Mouse (Mus musculus) kidney, embryonic 15.5 days (tissue): ENCODE data around the gene Zfp593. TPM values are rescaled to one million over a fixed set of nuclear protein-coding genes. Genes with fewer than 3 reads are reported as not detected.

Experiments
- ATAC-seq: fragments of 200-750 bp; cut with Nextera tagmentation; replicated peaks from 2 replicates; pipeline ENCODE4 v1.8.0; 2017; ENCODE audit warnings: moderate TSS enrichment; ENCODE audit not compliant: low FRiP score
- H3K27ac ChIP-seq: fragments of 300-500 bp; sonication (generic); 2 replicates; pipeline ENCODE4 v1.5.1; 2015; ENCODE audit warnings: mild to moderate bottlenecking, inconsistent platforms
- H3K27me3 ChIP-seq: fragments of 300-500 bp; sonication (generic); 2 replicates; pipeline ENCODE4 v1.6.1; 2015; ENCODE audit warnings: inconsistent platforms
- H3K36me3 ChIP-seq: fragments of 300-500 bp; sonication (generic); 2 replicates; pipeline ENCODE4 v1.6.1; 2015; ENCODE audit warnings: inconsistent platforms
- H3K4me1 ChIP-seq: fragments of 300-500 bp; sonication (generic); 2 replicates; pipeline ENCODE4 v1.6.1; 2015; ENCODE audit warnings: inconsistent platforms
- H3K4me2 ChIP-seq: fragments of 300-500 bp; sonication (generic); 2 replicates; pipeline ENCODE4 v1.6.1; 2015; ENCODE audit warnings: moderate library complexity, mild to moderate bottlenecking, inconsistent platforms
- H3K4me3 ChIP-seq: fragments of 300-500 bp; sonication (generic); replicated peaks from 2 replicates; pipeline ENCODE4 v1.5.1; 2015; ENCODE audit warnings: mild to moderate bottlenecking, inconsistent platforms
- H3K9ac ChIP-seq: fragments of 300-500 bp; sonication (generic); 2 replicates; pipeline ENCODE4 v1.6.1; 2015; ENCODE audit warnings: mild to moderate bottlenecking, inconsistent platforms
- H3K9me3 ChIP-seq: fragments of 300-500 bp; sonication (generic); replicated peaks from 2 replicates; pipeline ENCODE4 v1.6.1; 2016; ENCODE audit warnings: inconsistent platforms
- WGBS: fragments of 180-500 bp; shearing (Covaris S2); methylation state at CpG from one replicate; pipeline ENCODE4 v1.1.7; 2015; ENCODE audit warnings: mixed read lengths; 5-methylcytosine and 5-hydroxymethylcytosine counted together
- polyA plus RNA-seq: library from polyadenylated mRNA; unstranded; fragments of >200 nt; fragmentation: Nextera tagmentation; extraction: Ambion mirVana; gene quantifications from 2 replicates; pipeline ENCODE4 v1.2.1, GENCODE M21; 2015

Gene Zfp593
- polyA plus RNA-seq, 1 experiment from 2014 or later = 15.8 TPM

DNA sequence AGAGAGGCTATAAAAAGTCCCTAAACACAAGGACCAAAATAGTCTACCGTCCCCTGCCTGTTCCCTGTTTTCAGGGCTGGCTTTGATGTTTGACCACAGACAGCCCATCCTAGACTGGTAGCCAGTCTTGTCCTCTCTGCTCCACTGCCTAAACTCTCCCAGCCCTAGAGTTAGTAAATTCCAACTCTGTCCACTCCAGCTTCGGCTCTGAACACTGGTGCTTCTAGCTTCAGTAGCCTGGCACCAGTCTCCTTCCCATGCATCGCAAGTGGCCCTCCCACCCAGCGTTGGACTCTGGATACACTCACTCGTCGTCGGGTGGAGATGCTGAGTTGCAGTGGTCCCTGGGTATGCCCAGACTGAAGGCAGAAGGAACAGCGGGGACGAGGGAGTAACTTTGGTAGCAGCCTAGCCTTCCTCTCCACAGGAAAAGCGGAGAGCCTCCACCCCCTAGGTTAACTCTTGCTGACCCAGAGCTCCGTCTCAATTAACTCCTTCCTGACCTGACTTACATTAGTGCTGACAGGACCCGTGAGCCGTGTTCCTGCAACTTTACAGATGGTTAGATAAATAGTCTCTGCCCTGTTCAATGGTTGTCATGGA lies 8.4 kb upstream of the Zfp593 start, which contains the start of gene Grrp1:
Gene Grrp1 (minus strand): TSS at position 385 of the 603 bp plus-strand sequence.
- Histone ChIP-seq H3K27ac (peak within 1 kb of the TSS; percentile 61), H3K36me3 (no peaks in the 10 kb centered on the region), H3K27me3 (peaks cover 64% of the 10 kb centered on the region), H3K9me3 (no peaks in the 10 kb centered on the region), H3K4me3 (peak within 1 kb of the TSS; percentile 47), H3K4me2 (peak within 1 kb of the TSS; percentile 86), H3K4me1 (peaks cover 91% of the 10 kb centered on the region), H3K9ac (peak within 1 kb of the TSS; percentile 30)
- no peak for ATAC-seq
- 2% methylated on average over 13 of the region's 13 CpGs for WGBS

DNA sequence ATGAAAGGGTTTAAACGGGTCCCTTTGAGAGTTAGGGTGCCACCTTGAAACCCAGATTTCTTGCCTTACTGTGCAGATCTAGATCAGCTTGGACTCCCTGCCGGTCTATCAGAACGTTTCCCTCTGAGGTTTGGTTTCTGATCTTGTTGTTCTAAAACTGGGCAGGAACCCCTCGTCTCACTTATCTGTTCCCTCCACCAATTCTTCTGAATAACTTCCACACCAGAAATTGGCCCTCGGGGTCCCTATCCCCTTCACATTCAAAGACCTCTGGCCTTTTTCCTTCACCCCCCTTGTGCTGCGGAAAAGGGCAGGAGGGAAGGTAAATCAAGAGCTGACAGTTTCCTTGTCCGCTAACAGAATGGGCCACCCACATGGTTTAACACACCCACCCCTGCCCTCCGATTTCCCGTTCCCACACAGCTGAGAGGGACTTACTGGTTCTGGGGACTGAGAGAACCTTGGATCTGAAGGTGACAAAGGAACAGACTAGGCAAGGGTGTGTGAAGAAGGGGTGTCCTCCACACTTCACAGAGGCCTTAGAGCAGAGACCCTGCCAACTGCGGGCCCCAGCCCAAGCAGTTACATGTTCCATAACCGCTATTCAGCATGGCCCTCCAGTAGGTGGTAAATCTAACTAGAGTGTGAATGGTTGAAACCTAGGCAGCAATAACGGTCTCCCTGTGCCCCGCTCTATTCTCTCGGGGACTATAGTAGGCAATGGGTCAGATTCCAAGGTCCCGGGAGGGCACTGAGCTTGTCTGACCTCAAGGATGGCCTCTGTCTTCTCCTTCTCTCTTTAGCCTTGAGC lies 7.7 kb upstream of the Zfp593 start:
- Histone ChIP-seq H3K36me3 (no peaks in the 10 kb centered on the region), H3K4me1 (peaks cover 87% of the 10 kb centered on the region), H3K4me2 (peak overlapping the region; percentile 86), H3K27ac (peak overlapping the region; percentile 61), H3K9me3 (no peaks in the 10 kb centered on the region), H3K27me3 (peaks cover 71% of the 10 kb centered on the region), H3K9ac (peak overlapping the region; percentile 30), H3K4me3 (peak overlapping the region; percentile 47)
- no peak for ATAC-seq
- 9% methylated on average over 15 of the region's 15 CpGs for WGBS

DNA sequence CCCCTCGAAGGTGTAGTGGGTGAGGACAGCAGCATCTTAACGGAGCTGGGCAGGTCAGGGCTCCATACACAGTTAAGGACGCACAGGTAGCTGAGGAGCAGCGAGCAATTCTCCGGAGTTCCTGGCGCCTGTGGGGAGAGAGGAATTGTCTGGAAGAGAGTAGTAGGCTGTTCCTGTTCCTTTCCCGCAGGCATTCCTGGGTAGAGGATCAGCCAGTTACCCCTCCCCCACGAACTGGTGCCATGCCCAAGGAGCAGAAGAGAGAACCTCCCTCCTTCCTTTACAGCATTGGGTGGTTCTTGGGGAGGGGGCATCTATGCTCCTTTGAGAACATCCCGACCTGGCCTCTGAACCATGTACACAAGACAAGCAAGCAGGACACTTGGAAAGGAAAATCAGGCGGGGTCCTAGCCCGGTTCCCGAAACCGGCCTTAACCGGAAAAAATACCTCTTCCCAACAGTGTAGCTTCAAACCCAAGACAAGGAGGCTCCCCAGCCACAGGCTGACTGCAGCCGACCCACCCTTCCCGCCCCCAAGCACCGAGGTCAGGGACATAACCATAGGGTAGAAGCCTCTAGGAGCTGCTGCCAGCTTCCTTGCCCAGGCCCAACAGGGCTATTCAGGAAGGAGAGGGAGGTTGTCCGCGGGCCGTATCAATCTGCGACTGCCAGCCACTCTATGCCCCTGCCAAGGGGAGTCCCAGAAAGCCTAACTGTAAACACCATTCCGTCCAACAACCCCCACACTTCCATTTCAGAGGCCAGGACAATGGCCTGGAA lies 6.9 kb upstream of the Zfp593 start:
- Histone ChIP-seq H3K27ac (peak overlapping the region; percentile 61), H3K4me2 (peak overlapping the region; percentile 86)

DNA sequence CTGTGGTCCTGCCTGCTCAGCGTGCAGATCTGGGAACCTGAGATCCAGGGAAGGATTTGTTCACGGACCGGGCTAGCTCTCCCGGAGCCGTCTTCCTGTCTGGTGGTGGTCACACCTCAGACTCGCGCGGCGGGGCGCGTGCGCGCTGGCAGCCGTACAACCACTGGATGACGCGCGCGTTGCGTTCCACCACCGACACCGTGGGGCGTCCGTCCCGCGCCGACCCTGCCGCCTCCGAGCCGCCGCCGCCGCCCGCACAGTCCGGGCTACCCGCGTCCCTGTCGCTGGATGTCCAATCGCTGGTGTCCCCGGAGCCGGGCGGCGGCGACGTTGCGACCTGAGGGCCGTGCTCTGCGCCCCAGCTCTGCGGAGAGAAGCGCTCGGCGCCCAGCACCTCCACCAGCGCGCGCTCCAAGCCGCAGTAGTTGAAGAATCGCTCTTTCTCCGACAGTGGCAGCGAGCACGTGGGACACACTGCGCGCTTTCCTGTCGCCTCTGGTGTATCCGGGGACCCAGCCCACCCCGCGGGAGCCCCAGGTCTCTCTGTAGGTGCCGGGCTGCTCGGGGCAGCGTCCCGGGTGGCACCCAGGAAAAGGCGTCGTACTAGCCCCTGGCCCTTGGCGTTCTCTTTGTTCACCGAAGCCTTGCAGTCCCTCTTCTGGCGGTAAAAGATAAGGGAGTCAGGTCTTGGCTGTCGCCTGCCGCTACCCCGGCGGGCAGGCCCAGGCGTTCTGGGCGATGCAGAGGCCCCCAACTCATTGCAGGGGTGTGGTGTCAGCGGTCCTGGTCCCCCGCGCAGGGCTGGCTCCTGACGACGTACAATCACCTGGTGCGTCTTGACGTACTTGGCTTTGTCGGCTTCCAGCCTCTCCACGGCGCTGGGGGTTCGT lies 6.1 kb upstream of the Zfp593 start:
- Histone ChIP-seq H3K27me3 (peaks cover 87% of the 10 kb centered on the region), H3K4me2 (peak overlapping the region; percentile 86)
- no peak for ATAC-seq

More for the DNA sequence above, 6.9 kb upstream of the Zfp593 start:
- peak overlapping the region; percentile 47 for H3K4me3 ChIP-seq
- 11% methylated on average over 22 of the region's 22 CpGs for WGBS
- no peak for ATAC-seq
- no peaks in the 10 kb centered on the region for H3K9me3 ChIP-seq
- H3K27me3 ChIP-seq = peaks cover 79% of the 10 kb centered on the region
- 0 out of 2 replicates have a peak overlapping the region, but pooled peaks have one; percentile 51 for H3K9ac ChIP-seq
- no peaks in the 10 kb centered on the region for H3K36me3 ChIP-seq
- peaks cover 79% of the 10 kb centered on the region for H3K4me1 ChIP-seq

DNA sequence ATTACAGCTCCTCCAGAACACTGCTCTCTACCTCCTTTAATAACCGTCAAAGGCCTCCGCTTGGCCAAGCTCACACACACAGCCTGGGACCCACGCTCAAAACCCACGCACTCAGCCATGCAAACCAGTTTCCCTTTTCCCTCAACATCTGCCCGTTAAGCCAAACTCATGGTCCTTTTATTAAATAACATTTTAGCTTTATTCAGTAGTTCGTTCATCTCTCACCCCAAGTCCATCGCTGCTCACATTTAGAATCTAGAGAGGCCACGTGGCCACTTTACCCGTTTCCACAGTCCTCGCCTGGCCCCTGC lies 5.5 kb upstream of the Zfp593 start:
- H3K36me3 ChIP-seq = no peaks in the 10 kb centered on the region
- H3K4me3 ChIP-seq = peak overlapping the region; percentile 47
- H3K4me2 ChIP-seq = peak overlapping the region; percentile 86
- WGBS = 11% methylated on average over 10 of the region's 10 CpGs
- ATAC-seq = no peak
- no peaks in the 10 kb centered on the region for H3K9me3 ChIP-seq
- peaks cover 91% of the 10 kb centered on the region for H3K27me3 ChIP-seq
- peak overlapping the region; percentile 51 for H3K9ac ChIP-seq
- no peak overlapping the region for H3K27ac ChIP-seq
- peaks cover 70% of the 10 kb centered on the region for H3K4me1 ChIP-seq

More for the DNA sequence above, 6.1 kb upstream of the Zfp593 start:
- Histone ChIP-seq H3K27ac (no peak overlapping the region), H3K9ac (peak overlapping the region; percentile 51), H3K4me1 (peaks cover 71% of the 10 kb centered on the region), H3K9me3 (no peaks in the 10 kb centered on the region), H3K4me3 (peak overlapping the region; percentile 47), H3K36me3 (no peaks in the 10 kb centered on the region)
- under 1% methylated on average over 90 of the region's 91 CpGs for WGBS

DNA sequence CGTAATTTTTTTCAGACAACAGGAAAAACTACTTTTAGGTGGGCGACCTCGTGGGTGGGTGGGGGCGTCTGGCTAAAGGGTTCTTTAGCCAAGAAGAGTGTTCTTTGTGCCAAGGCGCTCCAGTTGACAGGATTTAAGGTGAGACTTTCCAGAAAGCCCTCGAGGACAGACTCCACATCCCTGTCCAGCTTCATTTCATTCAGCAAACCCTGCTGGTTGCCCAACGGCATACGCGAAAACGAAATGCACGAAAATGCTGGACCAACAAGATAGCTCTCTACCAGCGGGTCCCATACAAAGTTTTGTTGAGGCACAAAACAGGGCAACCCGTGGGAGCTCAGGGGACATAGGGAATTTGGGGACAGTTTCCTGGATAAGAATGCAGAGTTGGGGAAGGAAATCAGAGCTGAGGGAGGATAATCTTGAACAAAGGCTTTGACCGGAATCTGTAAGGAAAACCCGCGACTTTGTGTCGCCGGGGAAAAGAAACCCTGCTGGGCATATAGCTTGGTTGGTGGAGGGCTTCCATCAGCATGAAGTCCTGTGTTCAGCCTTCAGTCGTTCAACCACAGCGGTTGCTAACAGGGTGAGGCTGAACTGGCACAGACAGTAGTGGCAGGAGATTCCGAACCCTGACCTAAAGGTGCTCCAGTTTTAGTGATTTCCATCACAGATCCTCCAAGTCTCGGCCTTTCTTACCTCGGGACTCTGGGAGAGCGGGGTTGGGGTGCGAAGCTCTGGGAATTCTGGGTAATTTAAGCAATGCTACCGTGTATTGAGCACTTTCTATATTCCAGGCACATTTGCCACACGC lies 4.9 kb upstream of the Zfp593 start:
- no peaks in the 10 kb centered on the region for H3K36me3 ChIP-seq
- no peak for ATAC-seq
- H3K4me1 ChIP-seq = peaks cover 70% of the 10 kb centered on the region
- peak overlapping the region; percentile 86 for H3K4me2 ChIP-seq
- H3K9ac ChIP-seq = no peak overlapping the region
- H3K9me3 ChIP-seq = no peaks in the 10 kb centered on the region
- H3K27ac ChIP-seq = no peak overlapping the region
- peaks cover 91% of the 10 kb centered on the region for H3K27me3 ChIP-seq
- 13% methylated on average over 27 of the region's 27 CpGs for WGBS
- peak overlapping the region; percentile 47 for H3K4me3 ChIP-seq

DNA sequence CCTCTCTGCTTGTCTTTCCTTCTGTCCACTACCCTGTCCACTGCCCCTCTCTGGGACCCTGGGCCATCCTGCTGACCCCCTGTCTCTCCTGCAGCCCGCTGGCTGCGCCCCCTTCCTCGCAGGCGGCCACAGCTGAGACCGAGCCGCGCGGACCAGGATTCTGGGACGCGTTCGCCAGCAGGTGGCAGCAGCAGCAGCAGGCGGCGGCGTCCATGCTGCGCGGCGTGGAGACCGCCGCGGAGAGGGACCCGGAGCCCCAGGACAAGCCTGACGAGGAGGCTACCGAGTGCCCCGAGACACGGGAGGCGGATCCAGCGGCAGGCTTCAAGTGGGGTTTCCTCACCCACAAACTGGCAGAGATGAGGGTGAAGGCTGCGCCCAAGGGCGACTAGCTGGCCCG lies 4.3 kb upstream of the Zfp593 start:
- 1% methylated on average over 30 of the region's 30 CpGs for WGBS
- Histone ChIP-seq H3K4me1 (peaks cover 67% of the 10 kb centered on the region), H3K27me3 (peaks cover 85% of the 10 kb centered on the region), H3K27ac (no peak overlapping the region), H3K4me2 (peak overlapping the region; percentile 86), H3K36me3 (no peaks in the 10 kb centered on the region), H3K9ac (no peak overlapping the region), H3K4me3 (peak overlapping the region; percentile 47), H3K9me3 (no peaks in the 10 kb centered on the region)
- ATAC-seq = peak; percentile 25; the same call in 1 of the 2 replicates

DNA sequence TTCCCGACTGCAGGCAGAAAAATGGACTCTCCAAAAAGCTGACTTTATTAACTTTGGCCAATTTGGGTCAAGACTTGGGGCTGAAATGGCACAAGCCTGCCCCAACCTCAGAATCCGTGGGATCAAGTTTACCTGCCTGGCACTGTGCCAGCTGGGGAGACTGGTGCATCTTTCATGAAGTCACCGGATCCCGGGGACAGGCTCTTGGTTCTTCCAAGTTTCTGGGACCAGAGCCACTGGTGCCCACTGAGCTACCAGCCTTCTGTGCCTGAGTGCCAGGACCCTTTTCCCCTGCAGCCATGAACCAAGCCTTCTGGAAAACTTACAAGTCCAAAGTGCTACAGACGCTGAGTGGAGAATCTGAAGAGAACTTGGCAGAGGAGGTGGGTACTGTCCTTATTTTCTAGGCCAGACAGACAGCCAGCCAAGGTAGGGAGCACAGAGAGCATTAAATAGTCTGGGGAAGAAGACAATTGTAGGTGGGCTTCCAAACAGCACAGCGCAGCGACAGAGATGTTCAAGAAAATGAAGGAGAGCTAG lies 1.4 kb upstream of the Zfp593 start, which contains the start of gene Gm30191:
Gene Gm30191 (plus strand): TSS at position 217 of the 540 bp plus-strand sequence.
- peak within 1 kb of the TSS; percentile 61 for H3K4me3 ChIP-seq
- H3K4me2 ChIP-seq = peak within 1 kb of the TSS; percentile 79
- peaks cover 56% of the 10 kb centered on the region for H3K27me3 ChIP-seq
- no peak within 1 kb of the TSS for H3K27ac ChIP-seq
- no peak within 1 kb of the TSS for H3K9ac ChIP-seq
- ATAC-seq = no peak
- WGBS = 77% methylated on average over 7 of the region's 7 CpGs
- H3K4me1 ChIP-seq = peaks cover 49% of the 10 kb centered on the region
- peaks cover 7% of the 10 kb centered on the region; the same call in 1 of the 2 replicates for H3K36me3 ChIP-seq
- H3K9me3 ChIP-seq = no peaks in the 10 kb centered on the region

DNA sequence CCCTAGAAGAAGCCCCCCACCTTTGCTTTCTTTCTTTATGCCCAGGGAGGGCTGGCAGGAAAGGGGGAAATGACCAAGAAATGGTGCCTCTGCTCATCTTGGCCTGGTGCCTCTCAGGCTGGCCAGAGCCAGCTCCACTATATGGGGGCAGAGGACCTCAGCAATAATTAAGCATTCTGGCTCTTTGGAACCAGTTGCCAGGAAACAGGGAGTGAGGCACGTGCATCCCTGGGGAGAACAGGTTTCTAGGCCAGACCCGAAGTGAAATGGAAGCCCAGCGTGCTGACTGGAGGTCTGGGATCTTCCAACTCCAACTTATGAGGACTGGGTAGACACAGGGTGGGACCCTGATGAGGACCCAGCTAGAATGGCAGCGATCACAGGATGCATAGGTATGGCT lies 864 bp upstream of the Zfp593 start:
- 0 out of 2 replicates have a peak overlapping the region, but pooled peaks have one; percentile 79 for H3K4me2 ChIP-seq
- peak overlapping the region; percentile 61; the same call in 1 of the 2 replicates for H3K4me3 ChIP-seq
- peaks cover 7% of the 10 kb centered on the region; the same call in 1 of the 2 replicates for H3K36me3 ChIP-seq
- H3K4me1 ChIP-seq = peaks cover 44% of the 10 kb centered on the region
- peaks cover 51% of the 10 kb centered on the region for H3K27me3 ChIP-seq
- H3K9me3 ChIP-seq = no peaks in the 10 kb centered on the region
- no peak overlapping the region for H3K9ac ChIP-seq
- no peak for ATAC-seq
- H3K27ac ChIP-seq = no peak overlapping the region
- WGBS = 48% methylated on average over 4 of the region's 4 CpGs

DNA sequence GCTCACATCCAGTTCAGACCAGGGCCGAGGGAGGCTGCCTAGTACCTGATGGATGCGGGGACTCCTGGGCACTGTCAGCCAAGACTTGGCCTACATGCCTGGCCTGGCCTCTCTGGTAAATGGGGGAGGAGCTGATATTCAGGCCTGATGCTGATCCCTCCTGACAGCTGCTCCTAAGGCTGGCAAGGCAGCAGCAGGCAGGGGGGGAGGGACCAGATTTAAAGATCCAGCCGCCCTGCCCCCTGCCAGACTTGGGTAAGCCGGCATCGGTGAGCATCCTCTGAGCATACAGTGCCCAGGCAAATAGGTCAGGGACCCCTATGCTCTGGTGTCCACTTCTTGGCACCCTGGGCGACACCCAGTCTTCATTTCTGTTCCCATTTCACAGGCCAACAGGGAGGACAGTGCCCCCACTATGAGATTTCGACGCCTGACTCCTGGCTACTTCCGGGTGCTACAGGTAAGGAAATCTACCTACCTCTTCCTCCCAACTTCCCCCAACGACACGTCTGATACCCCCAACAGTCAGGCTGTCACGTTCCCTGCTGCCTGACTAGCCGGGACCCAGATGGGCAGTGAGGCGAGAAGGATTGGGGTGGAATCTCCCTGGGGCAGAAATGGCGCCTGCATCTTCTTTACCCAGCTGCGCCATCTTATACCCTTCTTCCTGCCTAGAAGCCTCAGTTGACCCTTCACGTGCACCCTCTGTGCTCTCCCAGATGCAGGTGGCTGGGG lies 1.7 kb downstream of the Zfp593 start, which contains the start of gene E130218I03Rik:
Gene E130218I03Rik (plus strand): TSS at position 147 of the 735 bp plus-strand sequence.
- H3K27ac ChIP-seq = no peak within 1 kb of the TSS
- H3K4me2 ChIP-seq = peak within 1 kb of the TSS; percentile 79
- 0 out of 2 replicates have a peak within 1 kb of the TSS, but pooled peaks have one; percentile 63 for H3K9ac ChIP-seq
- H3K9me3 ChIP-seq = no peaks in the 10 kb centered on the region
- peaks cover 27% of the 10 kb centered on the region for H3K4me1 ChIP-seq
- peaks cover 7% of the 10 kb centered on the region; the same call in 1 of the 2 replicates for H3K36me3 ChIP-seq
- 90% methylated on average over 17 of the region's 17 CpGs for WGBS
- H3K27me3 ChIP-seq = peaks cover 28% of the 10 kb centered on the region
- no peak for ATAC-seq
- peak within 1 kb of the TSS; percentile 61 for H3K4me3 ChIP-seq
